Mouse (Mus musculus) heart, embryonic 11.5 days (tissue): ENCODE data around the gene Gm4214. TPM values are rescaled to one million over a fixed set of nuclear protein-coding genes. Genes with fewer than 3 reads are reported as not detected.
"Not testable (repeated sequence)": the region's sequence is repeated elsewhere in the genome, so short reads cannot be mapped to it uniquely, and the experiment has no call there.

Source experiments
- ATAC-seq: fragments of 200-750 bp; cut with Nextera tagmentation; replicated peaks from 2 replicates; pipeline ENCODE4 v1.8.0; 2017; ENCODE audit warnings: moderate library complexity; ENCODE audit not compliant: insufficient number of reproducible peaks, low FRiP score, low TSS enrichment
- H3K27ac ChIP-seq: fragments of 300-500 bp; sonication (generic); 2 replicates; pipeline ENCODE4 v1.5.1; 2014; ENCODE audit warnings: mild to moderate bottlenecking, low read depth, low read length
- H3K27me3 ChIP-seq: fragments of 300-500 bp; sonication (generic); 2 replicates; pipeline ENCODE4 v1.6.1; 2014; ENCODE audit warnings: mild to moderate bottlenecking, low read length, mixed read lengths; ENCODE audit not compliant: control insufficient read depth, insufficient read depth
- H3K36me3 ChIP-seq: fragments of 300-500 bp; sonication (generic); 2 replicates; pipeline ENCODE4 v1.6.1; 2014; ENCODE audit warnings: mild to moderate bottlenecking, low read length, moderate library complexity, mixed read lengths; ENCODE audit not compliant: control insufficient read depth, insufficient read depth
- H3K4me1 ChIP-seq: fragments of 300-500 bp; sonication (generic); 2 replicates; pipeline ENCODE4 v1.6.1; 2014; ENCODE audit warnings: low read length; ENCODE audit not compliant: control insufficient read depth, insufficient read depth
- H3K4me2 ChIP-seq: fragments of 300-500 bp; sonication (generic); 2 replicates; pipeline ENCODE4 v1.6.1; 2014; ENCODE audit warnings: mild to moderate bottlenecking, moderate library complexity
- H3K4me3 ChIP-seq: fragments of 300-500 bp; sonication (generic); 2 replicates; pipeline ENCODE4 v1.5.1; 2014; ENCODE audit warnings: low read depth, low read length
- H3K9ac ChIP-seq: fragments of 300-500 bp; sonication (generic); 2 replicates; pipeline ENCODE4 v1.6.1; 2014; ENCODE audit warnings: mild to moderate bottlenecking, low read depth, low read length, moderate library complexity
- H3K9me3 ChIP-seq: fragments of 300-500 bp; sonication (generic); replicated peaks from 2 replicates; pipeline ENCODE4 v1.6.1; 2016; ENCODE audit warnings: low read length; ENCODE audit not compliant: control insufficient read depth
- WGBS: fragments of 180-500 bp; shearing (Covaris S2); extraction: QIAGEN DNeasy Blood & Tissue Kit; methylation state at CpG from one replicate; pipeline ENCODE4 v1.1.7; 2014; ENCODE audit not compliant: insufficient replicate concordance; 5-methylcytosine and 5-hydroxymethylcytosine counted together
- polyA plus RNA-seq: library from polyadenylated mRNA; unstranded; fragments of >200 nt; fragmentation: Nextera tagmentation; extraction: Ambion mirVana; gene quantifications from 2 replicates; pipeline ENCODE4 v1.2.1, GENCODE M21; 2014

The Gm4214 gene
- polyA plus RNA-seq, result not detected in 2 replicates

GRCm38 (mm10) chr7:22984573-22984972 is at the start of gene Gm4214:
TSS of gene Gm4214 (minus strand) at chr7:22984673.
- H3K9me3 ChIP-seq, H3K4me1 ChIP-seq, H3K4me2 ChIP-seq, H3K9ac ChIP-seq, H3K27me3 ChIP-seq, H3K4me3 ChIP-seq, H3K36me3 ChIP-seq, ATAC-seq, H3K27ac ChIP-seq: not testable (repeated sequence)
- no CpG with 5 or more reads among the region's 5 CpGs for WGBS

GRCm38 (mm10) chr7:23019823-23020222 is 35.4 kb upstream of the Gm4214 start, which contains the start of gene Gm4216:
TSS of gene Gm4216 (minus strand) at chr7:23019923.
- H3K9me3 ChIP-seq, H3K27ac ChIP-seq, H3K4me1 ChIP-seq, H3K27me3 ChIP-seq, H3K9ac ChIP-seq, H3K4me3 ChIP-seq, ATAC-seq, H3K4me2 ChIP-seq, H3K36me3 ChIP-seq: not testable (repeated sequence)
- WGBS, result no CpG with 5 or more reads among the region's 3 CpGs

Other genes with a start within 250 kb of the Gm4214 start
- not detected in 2 replicates for gene Vmn1r157, start 223.0 kb downstream of the Gm4214 start, polyA plus RNA-seq
- gene Vmn1r158, start 193.9 kb downstream of the Gm4214 start, polyA plus RNA-seq, result not detected in 2 replicates
- gene Vmn1r159, start 141.1 kb downstream of the Gm4214 start, polyA plus RNA-seq, result not detected in 2 replicates
- not detected in 2 replicates for gene Vmn1r160, start 113.4 kb downstream of the Gm4214 start, polyA plus RNA-seq
- not detected in 2 replicates for gene Gm4216, start 35.2 kb upstream of the Gm4214 start, polyA plus RNA-seq
- gene Vmn1r163, start 70.9 kb upstream of the Gm4214 start, polyA plus RNA-seq, result not detected in 2 replicates
- not detected in 2 replicates for gene Gm8720, start 82.8 kb upstream of the Gm4214 start, polyA plus RNA-seq
- not detected in 2 replicates for gene Gm10662, start 159.8 kb upstream of the Gm4214 start, polyA plus RNA-seq
- gene Vmn1r165, start 232.7 kb upstream of the Gm4214 start, polyA plus RNA-seq, result not detected in 2 replicates